Mouse (Mus musculus) skeletal muscle tissue, adult 2 months (tissue): ENCODE measurements around the gene Bicral.
A peak's percentile ranks its signal among the peaks of the same experiment; 100 is the strongest.

ENCODE experiments used
- DNase-seq: peaks from one replicate; pipeline ENCODE4 v3.0.0-alpha.2; 2012; ENCODE audit warnings: low read depth, low spot score

Gene Bicral

GRCm38 (mm10) chr17:46751794-46752556, 106.3 kb downstream of the Bicral start, which contains the start of gene Cnpy3:
Cnpy3 (minus strand) TSS chr17:46752214.
- DNase-seq: peak; percentile 98

GRCm38 (mm10) chr17:46751056-46751793, 107.1 kb downstream of the Bicral start:
- DNase-seq: peak; percentile 57

- DNase-seq: no peak
Observed at GRCm38 (mm10) chr17:46750580-46750979, 107.7 kb downstream of the Bicral start.

GRCm38 (mm10) chr17:46749282-46749681, 109.0 kb downstream of the Bicral start:
- no peak for DNase-seq
